Mouse (Mus musculus): ENCODE results near the gene Tnfrsf23. TPM values are rescaled to one million over a fixed set of nuclear protein-coding genes. Genes with fewer than 3 reads are reported as not detected.
A peak's percentile ranks its signal among the peaks of the same experiment; 100 is the strongest.

The Tnfrsf23 gene
- polyA plus RNA-seq, 1 experiment from 2014 or later: 0.90 TPM

GRCm38 (mm10) chr7:143706697-143707438, 21.2 kb upstream of the Tnfrsf23 start:
- no peak overlapping the region for H3K27ac ChIP-seq (ENCODE audit: low read depth)
- peak; percentile 83 for ATAC-seq
- H3K4me1 ChIP-seq (ENCODE audit: insufficient read depth): no peaks in the 10 kb centered on the region
- H3K4me2 ChIP-seq (ENCODE audit: low read depth, low read length): no peak overlapping the region
- H3K4me3 ChIP-seq (ENCODE audit: low read depth, low read length): no peak overlapping the region
- TF ChIP-seq EP300 (IDR thresholded peaks at IDR 0.05; ENCODE audit: low read depth) (no peak), CTCF (IDR thresholded peaks at IDR 0.05; ENCODE audit: low read depth) (peak; percentile 99)
- WGBS (ENCODE audit: insufficient replicate concordance): 37% methylated on average over 7 of the region's 7 CpGs
- H3K36me3 ChIP-seq (replicated peaks; ENCODE audit: insufficient read depth, low read length): no peaks in the 10 kb centered on the region
- no peaks in the 10 kb centered on the region for H3K9me3 ChIP-seq (ENCODE audit: low read length)
- DNase-seq: peak; percentile 89
- H3K27me3 ChIP-seq (ENCODE audit: insufficient read depth, low read length): no peaks in the 10 kb centered on the region
- H3K9ac ChIP-seq (replicated peaks): no peak overlapping the region

- no peak overlapping the region for H3K4me3 ChIP-seq (ENCODE audit: low read depth, low read length)
- TF ChIP-seq EP300 (IDR thresholded peaks at IDR 0.05; ENCODE audit: low read depth) (no peak), CTCF (IDR thresholded peaks at IDR 0.05; ENCODE audit: low read depth) (peak; percentile 76)
- H3K9me3 ChIP-seq (ENCODE audit: low read length): no peaks in the 10 kb centered on the region
- DNase-seq: peak; percentile 54
- 57% methylated on average over 2 of the region's 2 CpGs for WGBS (ENCODE audit: insufficient replicate concordance)
- no peak overlapping the region for H3K9ac ChIP-seq (replicated peaks)
- no peak for ATAC-seq
- H3K36me3 ChIP-seq (replicated peaks; ENCODE audit: insufficient read depth, low read length): no peaks in the 10 kb centered on the region
- H3K4me1 ChIP-seq (ENCODE audit: insufficient read depth): no peaks in the 10 kb centered on the region
- H3K27me3 ChIP-seq (ENCODE audit: insufficient read depth, low read length): no peaks in the 10 kb centered on the region
- no peak overlapping the region for H3K4me2 ChIP-seq (ENCODE audit: low read depth, low read length)
- no peak overlapping the region for H3K27ac ChIP-seq (ENCODE audit: low read depth)
Measured at GRCm38 (mm10) chr7:143696140-143696539, 10.5 kb upstream of the Tnfrsf23 start.

- 91% methylated on average over 7 of the region's 7 CpGs for WGBS (ENCODE audit: insufficient replicate concordance)
- Histone ChIP-seq H3K4me3 (ENCODE audit: low read depth, low read length) (no peak overlapping the region), H3K9ac (replicated peaks) (no peak overlapping the region), H3K36me3 (replicated peaks; ENCODE audit: insufficient read depth, low read length) (no peaks in the 10 kb centered on the region), H3K27me3 (ENCODE audit: insufficient read depth, low read length) (no peaks in the 10 kb centered on the region), H3K4me2 (ENCODE audit: low read depth, low read length) (no peak overlapping the region), H3K4me1 (ENCODE audit: insufficient read depth) (peaks cover 4% of the 10 kb centered on the region; the same call in 1 of the 2 replicates), H3K9me3 (ENCODE audit: low read length) (no peaks in the 10 kb centered on the region), H3K27ac (ENCODE audit: low read depth) (no peak overlapping the region)
- TF ChIP-seq EP300 (IDR thresholded peaks at IDR 0.05; ENCODE audit: low read depth) (no peak), CTCF (IDR thresholded peaks at IDR 0.05; ENCODE audit: low read depth) (no peak)
- no peak for DNase-seq
- ATAC-seq: no peak
Measured at GRCm38 (mm10) chr7:143694550-143694949, 8.9 kb upstream of the Tnfrsf23 start.

GRCm38 (mm10) chr7:143692746-143693510, 7.3 kb upstream of the Tnfrsf23 start:
- H3K4me3 ChIP-seq (ENCODE audit: low read depth, low read length): no peak overlapping the region
- H3K4me2 ChIP-seq (ENCODE audit: low read depth, low read length): no peak overlapping the region
- no peaks in the 10 kb centered on the region for H3K9me3 ChIP-seq (ENCODE audit: low read length)
- H3K27me3 ChIP-seq (ENCODE audit: insufficient read depth, low read length): no peaks in the 10 kb centered on the region
- no peak overlapping the region for H3K9ac ChIP-seq (replicated peaks)
- H3K36me3 ChIP-seq (replicated peaks; ENCODE audit: insufficient read depth, low read length): no peaks in the 10 kb centered on the region
- DNase-seq (no peak), ATAC-seq (no peak)
- no peak overlapping the region for H3K27ac ChIP-seq (ENCODE audit: low read depth)
- WGBS (ENCODE audit: insufficient replicate concordance): 77% methylated on average over 12 of the region's 12 CpGs
- peaks cover 5% of the 10 kb centered on the region; the same call in 1 of the 2 replicates for H3K4me1 ChIP-seq (ENCODE audit: insufficient read depth)
- TF ChIP-seq CTCF (IDR thresholded peaks at IDR 0.05; ENCODE audit: low read depth) (no peak), EP300 (IDR thresholded peaks at IDR 0.05; ENCODE audit: low read depth) (no peak)

- peaks cover 5% of the 10 kb centered on the region; the same call in 1 of the 2 replicates for H3K4me1 ChIP-seq (ENCODE audit: insufficient read depth)
- no peak overlapping the region for H3K27ac ChIP-seq (ENCODE audit: low read depth)
- 89% methylated on average over 4 of the region's 4 CpGs for WGBS (ENCODE audit: insufficient replicate concordance)
- no peak for TF ChIP-seq EP300 (IDR thresholded peaks at IDR 0.05; ENCODE audit: low read depth)
- TF ChIP-seq CTCF (IDR thresholded peaks at IDR 0.05; ENCODE audit: low read depth): no peak
- H3K27me3 ChIP-seq (ENCODE audit: insufficient read depth, low read length): no peaks in the 10 kb centered on the region
- ATAC-seq (no peak), DNase-seq (no peak)
- H3K9ac ChIP-seq (replicated peaks): no peak overlapping the region
- H3K4me3 ChIP-seq (ENCODE audit: low read depth, low read length): no peak overlapping the region
- no peak overlapping the region for H3K4me2 ChIP-seq (ENCODE audit: low read depth, low read length)
- no peaks in the 10 kb centered on the region for H3K36me3 ChIP-seq (replicated peaks; ENCODE audit: insufficient read depth, low read length)
- no peaks in the 10 kb centered on the region for H3K9me3 ChIP-seq (ENCODE audit: low read length)
Measured at GRCm38 (mm10) chr7:143691909-143692308, 6.2 kb upstream of the Tnfrsf23 start.

- ATAC-seq: no peak
- 79% methylated on average over 5 of the region's 5 CpGs for WGBS (ENCODE audit: insufficient replicate concordance)
Measured at GRCm38 (mm10) chr7:143691181-143691580, 5.5 kb upstream of the Tnfrsf23 start.

More at GRCm38 (mm10) chr7:143691181-143691580, 5.5 kb upstream of the Tnfrsf23 start:
- no peak overlapping the region for H3K4me3 ChIP-seq (ENCODE audit: low read depth, low read length)
- H3K9me3 ChIP-seq (ENCODE audit: low read length): no peaks in the 10 kb centered on the region
- H3K4me2 ChIP-seq (ENCODE audit: low read depth, low read length): no peak overlapping the region
- no peak overlapping the region for H3K27ac ChIP-seq (ENCODE audit: low read depth)
- H3K4me1 ChIP-seq (ENCODE audit: insufficient read depth): peaks cover 5% of the 10 kb centered on the region; the same call in 1 of the 2 replicates
- H3K27me3 ChIP-seq (ENCODE audit: insufficient read depth, low read length): no peaks in the 10 kb centered on the region
- H3K9ac ChIP-seq (replicated peaks): no peak overlapping the region
- H3K36me3 ChIP-seq (replicated peaks; ENCODE audit: insufficient read depth, low read length): no peaks in the 10 kb centered on the region
- TF ChIP-seq CTCF (IDR thresholded peaks at IDR 0.05; ENCODE audit: low read depth) (no peak), EP300 (IDR thresholded peaks at IDR 0.05; ENCODE audit: low read depth) (no peak)
- DNase-seq: no peak
